Mouse (Mus musculus) cerebellum, adult 2 months (tissue): ENCODE measurements around the gene Sash1.

Experiments
- CTCF ChIP-seq: fragments of 200-500 bp; IDR thresholded peaks from 2 replicates; pipeline ENCODE4 v1.5.1; 2011; ENCODE audit warnings: low read depth, mild to moderate bottlenecking, control low read depth, low read length, moderate library complexity, borderline replicate concordance; ENCODE audit not compliant: insufficient read depth
- POLR2A ChIP-seq: fragments of 200-500 bp; IDR thresholded peaks from 2 replicates; pipeline ENCODE4 v1.6.1; 2011; ENCODE audit warnings: low read length, control low read depth, borderline replicate concordance; ENCODE audit not compliant: insufficient read depth

DNA sequence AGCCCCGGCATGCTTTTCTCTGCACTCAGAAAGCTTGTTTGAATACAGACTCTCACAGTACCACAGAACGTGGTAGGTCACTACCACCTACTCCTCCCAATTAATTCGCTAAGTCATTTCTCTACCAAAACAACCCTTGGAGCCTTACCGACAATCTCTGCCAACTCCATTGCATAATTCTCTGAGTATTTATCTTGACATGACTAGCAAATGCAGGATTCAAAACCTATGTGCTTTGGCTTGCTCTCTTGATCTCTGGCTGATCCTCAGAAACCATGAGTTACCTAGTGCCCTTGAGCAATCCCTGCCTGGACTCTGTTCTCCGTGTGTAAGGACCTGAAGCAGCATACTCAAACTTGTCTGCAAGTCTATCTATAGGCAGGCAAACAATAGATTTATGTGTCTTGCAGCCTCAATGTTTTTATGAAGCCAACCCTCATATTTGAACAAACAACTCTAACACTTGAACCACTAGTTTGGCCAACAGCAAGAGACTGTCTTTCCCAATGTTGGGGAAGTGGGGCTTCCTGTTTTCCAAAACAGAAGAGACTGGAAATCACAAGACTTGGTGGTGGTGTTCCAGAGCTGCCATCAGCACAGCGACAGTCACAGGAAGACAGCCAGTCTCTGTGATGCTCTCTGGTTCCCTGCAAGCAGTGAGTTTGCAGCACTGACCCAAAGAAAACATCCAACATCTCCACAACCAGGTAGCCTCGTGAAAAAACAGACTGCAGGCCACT is 12.1 kb downstream of the Sash1 start:
- TF ChIP-seq CTCF, result no peak
- no peak for TF ChIP-seq POLR2A
